Mouse (Mus musculus) ES-Bruce4 (cell line): ENCODE measurements around the gene Tfeb. TPM values are rescaled to one million over a fixed set of nuclear protein-coding genes. Genes with fewer than 3 reads are reported as not detected.

Source experiments
- H3K27ac ChIP-seq: 2 replicates; pipeline ENCODE4 v1.5.1; 2012; ENCODE audit warnings: low read length, inconsistent platforms; ENCODE audit not compliant: insufficient read depth
- H3K27me3 ChIP-seq: 2 replicates; pipeline ENCODE4 v1.6.1; 2012; ENCODE audit warnings: mild to moderate bottlenecking, low read length, inconsistent platforms; ENCODE audit not compliant: control insufficient read depth, poor library complexity, insufficient read depth, severe bottlenecking
- H3K36me3 ChIP-seq: 2 replicates; pipeline ENCODE4 v1.6.1; 2012; ENCODE audit warnings: inconsistent platforms, mild to moderate bottlenecking, low read length, moderate library complexity; ENCODE audit not compliant: control insufficient read depth, poor library complexity, insufficient read depth, severe bottlenecking
- H3K4me1 ChIP-seq: one replicate; pipeline ENCODE4 v1.8.1; 2011; ENCODE audit warnings: low read length; ENCODE audit not compliant: control insufficient read depth, insufficient read depth
- H3K4me3 ChIP-seq: 2 replicates; pipeline ENCODE4 v1.5.1; 2011; ENCODE audit warnings: low read depth, mild to moderate bottlenecking, low read length
- H3K9ac ChIP-seq: 2 replicates; pipeline ENCODE4 v1.6.1; 2012; ENCODE audit warnings: low read depth, mild to moderate bottlenecking, inconsistent platforms; ENCODE audit not compliant: poor library complexity, severe bottlenecking
- H3K9me3 ChIP-seq: replicated peaks from 2 replicates; pipeline ENCODE4 v1.6.1; 2012; ENCODE audit warnings: mild to moderate bottlenecking, low read length, inconsistent platforms; ENCODE audit not compliant: control insufficient read depth, poor library complexity, insufficient read depth, severe bottlenecking
- CTCF ChIP-seq: IDR thresholded peaks from one replicate; pipeline ENCODE4 v1.8.1; 2011; ENCODE audit warnings: low read depth, low read length
- EP300 ChIP-seq: IDR thresholded peaks from 2 replicates; pipeline ENCODE4 v1.6.1; 2011; ENCODE audit warnings: low read depth, low read length; ENCODE audit not compliant: insufficient read depth
- POLR2A ChIP-seq: IDR thresholded peaks from one replicate; pipeline ENCODE4 v1.8.1; 2011; ENCODE audit warnings: low read length; ENCODE audit not compliant: insufficient read depth
- polyA plus RNA-seq: library from polyadenylated mRNA; stranded (reverse); fragments of >200 nt; gene quantifications from 2 replicates; pipeline ENCODE4 v1.2.4, GENCODE M21; 2011; ENCODE audit warnings: low read depth; ENCODE audit not compliant: missing spikeins, insufficient read depth, insufficient read length

Tfeb gene
- polyA plus RNA-seq, 1 experiment, result 13.5 TPM

DNA sequence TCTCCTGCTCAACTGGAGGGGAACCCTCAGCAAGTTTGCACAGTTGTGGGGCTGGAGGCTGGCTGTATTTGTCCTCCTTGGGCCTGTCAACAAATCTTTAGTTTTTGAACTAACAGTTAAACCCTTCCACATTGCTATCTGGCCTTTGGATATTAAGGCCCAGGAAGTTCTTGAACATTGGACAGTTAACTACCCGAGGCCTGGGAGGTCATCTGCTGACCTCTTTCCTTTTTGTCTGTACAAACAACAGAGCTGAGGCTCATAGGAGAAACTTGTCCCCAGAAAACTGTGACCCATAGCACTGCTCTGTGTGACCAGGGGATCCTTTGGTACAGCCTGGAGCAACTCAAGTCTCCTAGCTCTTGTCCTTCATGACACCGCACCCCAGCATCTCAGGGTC lies 37.8 kb upstream of the Tfeb start:
- Histone ChIP-seq H3K36me3 (no peaks in the 10 kb centered on the region), H3K4me3 (no peak overlapping the region), H3K9ac (no peak overlapping the region), H3K4me1 (no peaks in the 10 kb centered on the region), H3K27ac (no peak overlapping the region), H3K9me3 (no peaks in the 10 kb centered on the region), H3K27me3 (no peaks in the 10 kb centered on the region)
- TF ChIP-seq EP300 (no peak), CTCF (no peak), POLR2A (no peak)

DNA sequence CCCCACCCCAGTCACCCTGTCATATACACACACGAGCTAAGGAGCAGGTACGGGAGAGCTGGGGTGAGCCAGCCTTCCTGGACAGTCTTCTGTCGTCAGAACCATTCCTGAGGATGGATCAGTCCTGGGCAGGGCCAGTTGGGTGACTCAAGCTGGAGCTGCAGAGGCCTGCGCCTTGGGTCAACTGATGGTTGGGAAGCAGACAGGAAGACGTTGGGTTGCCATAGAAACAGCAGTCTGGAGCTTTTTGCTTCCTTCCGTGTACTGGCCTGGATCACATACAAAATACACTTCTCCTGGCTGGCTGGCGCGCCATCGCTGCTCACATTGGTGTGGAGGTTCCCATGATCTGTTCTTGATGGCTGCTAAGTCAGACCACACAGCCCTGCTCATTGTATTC lies 35.0 kb upstream of the Tfeb start:
- Histone ChIP-seq H3K9me3 (no peaks in the 10 kb centered on the region), H3K4me1 (peaks cover under 1% of the 10 kb centered on the region), H3K9ac (0 out of 2 replicates have a peak overlapping the region, but pooled peaks have one; percentile 17), H3K36me3 (no peaks in the 10 kb centered on the region), H3K27ac (peak overlapping the region; percentile 72), H3K27me3 (no peaks in the 10 kb centered on the region), H3K4me3 (no peak overlapping the region)
- TF ChIP-seq EP300 (no peak), POLR2A (no peak), CTCF (no peak)

GRCm38 (mm10) chr17:47702548-47703345 lies 34.1 kb upstream of the Tfeb start:
- Histone ChIP-seq H3K27me3 (no peaks in the 10 kb centered on the region), H3K36me3 (no peaks in the 10 kb centered on the region), H3K27ac (peak overlapping the region; percentile 72), H3K9me3 (no peaks in the 10 kb centered on the region), H3K4me1 (peaks cover 3% of the 10 kb centered on the region), H3K4me3 (peak overlapping the region; percentile 67), H3K9ac (peak overlapping the region; percentile 86)
- TF ChIP-seq CTCF (no peak), EP300 (peak; percentile 92), POLR2A (peak; percentile 17)

GRCm38 (mm10) chr17:47703556-47703955 lies 33.3 kb upstream of the Tfeb start:
- Histone ChIP-seq H3K27ac (peak overlapping the region; percentile 67), H3K9ac (peak overlapping the region; percentile 86), H3K4me1 (peaks cover 4% of the 10 kb centered on the region), H3K9me3 (no peaks in the 10 kb centered on the region), H3K4me3 (peak overlapping the region; percentile 67), H3K36me3 (no peaks in the 10 kb centered on the region), H3K27me3 (no peaks in the 10 kb centered on the region)
- TF ChIP-seq EP300, result no peak
- no peak for TF ChIP-seq POLR2A
- no peak for TF ChIP-seq CTCF

GRCm38 (mm10) chr17:47704692-47705091 lies 32.1 kb upstream of the Tfeb start:
- Histone ChIP-seq H3K27ac (no peak overlapping the region), H3K27me3 (no peaks in the 10 kb centered on the region), H3K9me3 (no peaks in the 10 kb centered on the region), H3K4me1 (peaks cover 7% of the 10 kb centered on the region), H3K36me3 (no peaks in the 10 kb centered on the region), H3K4me3 (no peak overlapping the region), H3K9ac (peak overlapping the region; percentile 86)
- TF ChIP-seq EP300 (no peak), CTCF (peak; percentile 70)

DNA sequence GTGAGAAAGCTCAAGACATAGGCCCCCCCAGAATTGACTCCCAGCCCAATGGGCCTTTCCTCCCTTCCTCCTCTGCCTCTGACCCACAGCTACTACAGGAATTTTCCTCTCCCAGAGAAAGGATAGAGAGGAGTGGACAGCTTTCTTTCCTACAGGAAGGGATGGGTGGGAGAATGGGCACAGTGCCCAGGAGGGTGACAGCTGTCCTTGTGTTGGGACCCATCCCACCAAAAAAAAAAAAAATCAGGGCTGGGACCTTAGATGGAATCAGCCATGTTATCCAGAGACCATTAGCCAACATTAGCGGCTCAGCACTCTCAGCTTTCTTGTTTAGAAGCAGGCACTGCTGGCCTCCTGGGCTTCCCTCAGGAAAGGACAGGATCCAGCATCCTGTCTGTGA lies 30.6 kb upstream of the Tfeb start:
- H3K36me3 ChIP-seq, result no peaks in the 10 kb centered on the region
- no peak overlapping the region for H3K27ac ChIP-seq
- TF ChIP-seq CTCF (no peak), POLR2A (no peak)
- no peaks in the 10 kb centered on the region for H3K27me3 ChIP-seq
- H3K4me3 ChIP-seq, result no peak overlapping the region
- H3K4me1 ChIP-seq, result peaks cover 16% of the 10 kb centered on the region
- H3K9ac ChIP-seq, result no peak overlapping the region
- H3K9me3 ChIP-seq, result no peaks in the 10 kb centered on the region
